In the genomic region with DNA sequence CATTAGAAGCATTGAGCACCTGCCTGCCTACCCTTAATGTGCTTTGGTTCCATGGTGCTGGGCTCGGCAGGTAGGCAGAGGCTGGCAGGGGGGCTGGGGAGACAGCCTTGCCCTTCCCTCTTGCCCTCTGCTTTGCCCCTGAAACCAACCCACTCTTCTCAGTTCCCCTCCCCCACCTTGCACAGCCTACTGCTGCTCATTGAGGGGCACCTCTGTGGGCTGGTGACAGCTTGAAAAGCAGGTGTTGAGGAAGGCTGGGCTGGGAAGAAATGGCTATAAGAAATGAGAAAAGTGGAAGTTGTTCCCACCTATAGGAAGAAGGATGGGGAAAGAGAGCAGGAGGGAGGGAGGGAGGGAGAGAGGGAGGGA, we compare ENCODE assay signal across 16 mouse cellular contexts.
DNase-seq lines count a peak whose midpoint lies in the region; ATAC-seq lines count a peak whose summit lies in the region.
"Had no signal": no experiment of that assay in that cellular context is flagged by ENCODE, and none has a peak within 500 bp of the region (broad histone marks: within the 10 kb centered on the region; RNA-seq: fewer than 3 reads in every experiment).

No protein-coding gene starts in this region.

- H3K4me2 ChIP-seq in heart, embryonic 16.5 days (ENCODE audit: low read depth, low read length), result no peak overlapping the region
- H3K4me2 ChIP-seq in hindbrain, embryonic 14.5 days (replicated peaks), result no peak overlapping the region
- peak overlapping the region; percentile 9; the same call in 1 of the 2 replicates for H3K4me2 ChIP-seq in neural tube, embryonic 13.5 days
- no peak overlapping the region for H3K4me2 ChIP-seq in intestine, embryonic 16.5 days (ENCODE audit: low read depth, low read length)
- H3K4me2 ChIP-seq: embryonic facial prominence, embryonic 13.5 days; heart, embryonic 12.5 days; liver, embryonic 11.5 days; lung, embryonic 15.5 days had no signal

- DNase-seq in heart, embryonic 10.5 days (ENCODE audit: low spot score), result no peak
- no peak for DNase-seq in hindbrain, embryonic 14.5 days (ENCODE audit: low spot score)
- peak; percentile 93 for DNase-seq in thymus, postnatal 14 days
- no peak for DNase-seq in right cerebral cortex, postnatal 4 days
- DNase-seq: cerebellum, adult 11-12 months; gastrocnemius, postnatal 14 days; kidney, adult 9 months; kidney, postnatal 4 days; right cerebral cortex, postnatal 14 days had no signal

- WGBS in heart, embryonic 16.5 days, result 57% methylated on average over 1 of the region's 1 CpGs
- 79% methylated on average over 1 of the region's 1 CpGs for WGBS in heart, embryonic 10.5 days
- WGBS in hindbrain, embryonic 14.5 days, result 25% methylated on average over 1 of the region's 1 CpGs
- WGBS in neural tube, embryonic 13.5 days, result 21% methylated on average over 1 of the region's 1 CpGs
- WGBS in intestine, embryonic 16.5 days, result 76% methylated on average over 1 of the region's 1 CpGs

- peaks cover 3% of the 10 kb centered on the region; the same call in 1 of the 2 replicates for H3K4me1 ChIP-seq in heart, embryonic 16.5 days (ENCODE audit: control insufficient read depth, insufficient read depth, low read length)
- H3K4me1 ChIP-seq in heart, embryonic 10.5 days, result peaks cover 13% of the 10 kb centered on the region; the same call in 1 of the 2 replicates
- peaks cover 7% of the 10 kb centered on the region for H3K4me1 ChIP-seq in hindbrain, embryonic 14.5 days (replicated peaks; ENCODE audit: control insufficient read depth, insufficient read depth, low read length)
- H3K4me1 ChIP-seq in neural tube, embryonic 13.5 days (replicated peaks), result peaks cover 22% of the 10 kb centered on the region
- peaks cover 19% of the 10 kb centered on the region for H3K4me1 ChIP-seq in intestine, embryonic 16.5 days (ENCODE audit: control insufficient read depth, insufficient read depth, low read length)
- H3K4me1 ChIP-seq: heart, embryonic 12.5 days had no signal

- no peak overlapping the region for H3K9ac ChIP-seq in heart, embryonic 16.5 days (ENCODE audit: low read length)
- no peak overlapping the region for H3K9ac ChIP-seq in hindbrain, embryonic 14.5 days
- no peak overlapping the region for H3K9ac ChIP-seq in neural tube, embryonic 13.5 days
- no peak overlapping the region for H3K9ac ChIP-seq in intestine, embryonic 16.5 days (ENCODE audit: low read depth, low read length)
- H3K9ac ChIP-seq: embryonic facial prominence, embryonic 13.5 days; heart, embryonic 12.5 days; lung, embryonic 15.5 days had no signal

- H3K4me3 ChIP-seq in heart, embryonic 16.5 days (ENCODE audit: low read length), result no peak overlapping the region
- no peak overlapping the region for H3K4me3 ChIP-seq in heart, embryonic 10.5 days
- no peak overlapping the region for H3K4me3 ChIP-seq in hindbrain, embryonic 14.5 days (replicated peaks; ENCODE audit: low read length)
- H3K4me3 ChIP-seq in neural tube, embryonic 13.5 days, result no peak overlapping the region
- H3K4me3 ChIP-seq in intestine, embryonic 16.5 days (ENCODE audit: low read length), result no peak overlapping the region
- H3K4me3 ChIP-seq: embryonic facial prominence, embryonic 13.5 days; heart, embryonic 12.5 days; lung, embryonic 15.5 days had no signal

- H3K9me3 ChIP-seq in heart, embryonic 16.5 days (replicated peaks; ENCODE audit: control insufficient read depth, low read length), result no peaks in the 10 kb centered on the region
- no peaks in the 10 kb centered on the region for H3K9me3 ChIP-seq in heart, embryonic 10.5 days
- H3K9me3 ChIP-seq in hindbrain, embryonic 14.5 days (ENCODE audit: control insufficient read depth, low read length), result no peaks in the 10 kb centered on the region
- H3K9me3 ChIP-seq in neural tube, embryonic 13.5 days, result no peaks in the 10 kb centered on the region
- no peaks in the 10 kb centered on the region for H3K9me3 ChIP-seq in intestine, embryonic 16.5 days (ENCODE audit: control insufficient read depth, low read length)
- H3K9me3 ChIP-seq: embryonic facial prominence, embryonic 13.5 days; heart, embryonic 12.5 days; lung, embryonic 15.5 days had no signal

- H3K36me3 ChIP-seq in heart, embryonic 16.5 days (ENCODE audit: control insufficient read depth, insufficient read depth), result no peaks in the 10 kb centered on the region
- no peaks in the 10 kb centered on the region for H3K36me3 ChIP-seq in heart, embryonic 10.5 days
- H3K36me3 ChIP-seq in hindbrain, embryonic 14.5 days (replicated peaks; ENCODE audit: control insufficient read depth, insufficient read depth), result no peaks in the 10 kb centered on the region
- no peaks in the 10 kb centered on the region for H3K36me3 ChIP-seq in neural tube, embryonic 13.5 days
- H3K36me3 ChIP-seq in intestine, embryonic 16.5 days (ENCODE audit: control insufficient read depth, insufficient read depth, low read length), result no peaks in the 10 kb centered on the region
- H3K36me3 ChIP-seq: embryonic facial prominence, embryonic 13.5 days; heart, embryonic 12.5 days; lung, embryonic 15.5 days had no signal

- no peaks in the 10 kb centered on the region for H3K27me3 ChIP-seq in heart, embryonic 16.5 days (ENCODE audit: control insufficient read depth, insufficient read depth, low read length)
- 0 out of 2 replicates have a peak, but pooled peaks cover 5% of the 10 kb centered on the region for H3K27me3 ChIP-seq in heart, embryonic 10.5 days (ENCODE audit: insufficient read depth, poor library complexity, severe bottlenecking)
- H3K27me3 ChIP-seq in hindbrain, embryonic 14.5 days (ENCODE audit: control insufficient read depth, insufficient read depth, low read length), result no peaks in the 10 kb centered on the region
- H3K27me3 ChIP-seq in neural tube, embryonic 13.5 days, result no peaks in the 10 kb centered on the region
- H3K27me3 ChIP-seq in intestine, embryonic 16.5 days (replicated peaks; ENCODE audit: control insufficient read depth, insufficient read depth, low read length), result no peaks in the 10 kb centered on the region

- H3K27ac ChIP-seq in heart, embryonic 16.5 days (ENCODE audit: low read length), result peak overlapping the region; percentile 11; the same call in 1 of the 2 replicates
- H3K27ac ChIP-seq in heart, embryonic 10.5 days, result no peak overlapping the region
- H3K27ac ChIP-seq in hindbrain, embryonic 14.5 days, result peak overlapping the region; percentile 63
- H3K27ac ChIP-seq in neural tube, embryonic 13.5 days (replicated peaks), result peak overlapping the region; percentile 42
- no peak overlapping the region for H3K27ac ChIP-seq in intestine, embryonic 16.5 days (ENCODE audit: low read length)
- H3K27ac ChIP-seq: embryonic facial prominence, embryonic 13.5 days; lung, embryonic 15.5 days had no signal

- ATAC-seq in heart, embryonic 16.5 days (replicated peaks; ENCODE audit: extremely low read depth, insufficient read depth, low FRiP score), result 0 out of 2 replicates have a peak, but pooled peaks have one; percentile 2
- 0 out of 2 replicates have a peak, but pooled peaks have one; percentile 17 for ATAC-seq in hindbrain, embryonic 14.5 days (ENCODE audit: low FRiP score)
- ATAC-seq in neural tube, embryonic 13.5 days (ENCODE audit: low read depth), result no peak
- ATAC-seq in intestine, embryonic 16.5 days, result no peak

Comparison
In these comparisons a context has a peak if more than half of its experiments do, and no peak if none do; other contexts are left out.
1. H3K27ac ChIP-seq: peak in heart, embryonic 16.5 days (single experiment), hindbrain, embryonic 14.5 days (single experiment) and neural tube, embryonic 13.5 days (single experiment); none in heart, embryonic 10.5 days (single experiment) and intestine, embryonic 16.5 days (single experiment).
2. ATAC-seq: peak in heart, embryonic 16.5 days (single experiment) and hindbrain, embryonic 14.5 days (single experiment); none in neural tube, embryonic 13.5 days (single experiment) and intestine, embryonic 16.5 days (single experiment).